Mouse (Mus musculus): ENCODE measurements around the gene Cyp2t4. TPM values are rescaled to one million over a fixed set of nuclear protein-coding genes. Genes with fewer than 3 reads are reported as not detected.

Gene Cyp2t4
- polyA plus RNA-seq, 1 experiment from 2014 or later, result 0.36 TPM

DNA sequence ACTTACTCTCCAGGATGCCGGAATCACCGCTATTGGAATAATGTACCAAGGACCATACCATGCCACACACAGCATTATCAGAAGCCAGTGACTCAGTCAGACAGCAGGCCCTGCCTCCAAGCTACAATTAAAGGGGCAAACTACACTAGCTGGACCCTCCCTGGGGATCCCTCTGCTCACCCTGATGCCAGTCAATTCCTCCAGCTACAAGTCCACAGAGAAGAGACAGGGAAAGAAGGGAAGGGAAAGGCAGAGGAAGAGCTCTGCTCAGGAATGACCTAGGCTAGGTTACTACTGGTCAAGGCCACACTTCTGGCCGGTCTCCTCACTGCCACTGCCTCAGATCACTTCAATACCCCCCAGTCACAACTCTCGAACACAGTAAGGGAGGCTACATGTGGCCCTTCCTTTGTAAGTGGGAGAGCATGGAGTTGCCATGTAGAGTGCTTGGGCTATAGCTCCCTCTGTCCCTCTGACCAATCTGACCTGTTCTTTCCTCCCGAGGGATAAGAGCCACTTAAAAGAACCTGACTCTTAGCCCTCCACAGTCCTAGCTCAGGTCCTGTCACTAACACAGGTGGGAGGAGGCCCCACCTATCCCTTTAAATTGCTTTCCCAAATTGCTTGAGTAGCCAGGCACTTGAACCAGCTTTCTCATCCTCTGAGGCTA lies 9.4 kb downstream of the Cyp2t4 start:
- Histone ChIP-seq H3K4me2 (peak overlapping the region; percentile 88), H3K9ac (replicated peaks) (peak overlapping the region; percentile 47), H3K9me3 (replicated peaks) (no peaks in the 10 kb centered on the region), H3K27ac (replicated peaks) (no peak overlapping the region), H3K4me1 (peaks cover 72% of the 10 kb centered on the region), H3K27me3 (replicated peaks) (no peaks in the 10 kb centered on the region), H3K36me3 (peaks cover 22% of the 10 kb centered on the region), H3K4me3 (replicated peaks) (peak overlapping the region; percentile 75; the same call in 1 of the 2 replicates)
- 81% methylated on average over 5 of the region's 5 CpGs for WGBS
- ATAC-seq (ENCODE audit: low FRiP score), result no peak

DNA sequence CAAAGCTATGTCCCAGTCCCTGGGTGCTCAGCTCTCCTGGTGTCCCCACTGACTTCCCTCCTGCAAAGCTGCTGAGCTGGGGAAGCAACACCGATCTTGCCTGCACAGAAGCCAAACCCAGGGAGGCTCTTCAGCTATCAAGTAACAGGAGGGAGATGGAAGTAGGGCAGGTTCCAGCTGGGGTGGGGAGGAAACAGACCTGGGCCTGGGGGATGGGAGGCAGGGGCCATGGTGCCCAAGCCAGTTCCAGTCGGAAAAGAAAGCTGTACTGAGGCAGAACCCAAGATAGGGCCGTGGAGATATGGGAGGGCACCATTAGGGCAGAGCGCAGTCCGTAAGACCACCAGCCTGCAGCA lies 9.9 kb downstream of the Cyp2t4 start:
- Histone ChIP-seq H3K9ac (replicated peaks) (peak overlapping the region; percentile 47), H3K4me3 (replicated peaks) (peak overlapping the region; percentile 75)

DNA sequence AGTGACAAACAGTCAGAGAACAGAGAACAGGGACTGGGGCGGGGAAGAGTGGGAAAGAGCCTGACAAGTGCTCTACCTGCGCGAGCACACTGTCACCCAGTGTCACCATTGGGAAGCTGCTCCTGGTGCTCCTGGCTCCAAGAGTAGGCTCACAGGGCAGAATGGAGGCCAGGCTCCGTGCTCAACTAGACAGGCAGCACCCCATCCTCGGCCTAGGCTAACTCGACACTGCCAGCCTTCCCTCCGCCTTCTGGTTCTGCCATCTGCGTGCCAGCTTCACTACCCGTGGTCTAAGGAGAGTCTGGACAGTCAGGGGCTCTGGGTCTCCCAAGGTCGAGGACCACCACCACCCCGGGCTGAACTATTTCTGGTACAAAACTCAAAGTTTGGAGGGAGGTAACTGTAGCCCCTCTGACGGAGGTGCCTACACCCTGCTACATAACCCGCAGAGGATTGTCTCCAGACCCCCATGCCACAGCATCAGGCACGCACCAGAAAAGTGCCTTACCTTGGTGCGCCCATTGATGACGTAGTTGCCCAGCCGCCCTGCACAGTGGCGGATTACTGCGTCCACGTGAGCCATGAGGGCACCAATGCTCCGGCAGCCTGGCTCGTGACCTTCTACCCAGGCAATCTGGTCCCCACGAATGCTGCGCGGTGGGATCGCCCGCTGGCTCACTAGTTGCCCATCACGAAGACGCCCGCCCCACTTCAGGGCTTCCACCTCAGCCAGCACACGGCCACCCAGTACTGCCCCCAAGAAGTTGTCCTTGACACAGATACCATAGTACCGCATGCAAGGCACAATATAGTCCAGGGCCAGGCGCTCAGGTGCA lies 10.8 kb downstream of the Cyp2t4 start:
- no peaks in the 10 kb centered on the region for H3K9me3 ChIP-seq (replicated peaks)
- 84% methylated on average over 33 of the region's 33 CpGs for WGBS
- no peak for ATAC-seq (ENCODE audit: low FRiP score)
- no peaks in the 10 kb centered on the region for H3K27me3 ChIP-seq (replicated peaks)
- H3K36me3 ChIP-seq, result peaks cover 9% of the 10 kb centered on the region; the same call in 1 of the 2 replicates
- H3K4me3 ChIP-seq (replicated peaks), result peak overlapping the region; percentile 75
- peaks cover 72% of the 10 kb centered on the region for H3K4me1 ChIP-seq
- peak overlapping the region; percentile 88 for H3K4me2 ChIP-seq
- no peak overlapping the region for H3K27ac ChIP-seq (replicated peaks)
- peak overlapping the region; percentile 84 for H3K9ac ChIP-seq (replicated peaks)

More for the DNA sequence above, 9.9 kb downstream of the Cyp2t4 start:
- H3K27me3 ChIP-seq (replicated peaks), result no peaks in the 10 kb centered on the region
- peaks cover 17% of the 10 kb centered on the region for H3K36me3 ChIP-seq
- H3K9me3 ChIP-seq (replicated peaks), result no peaks in the 10 kb centered on the region
- H3K4me1 ChIP-seq, result peaks cover 72% of the 10 kb centered on the region
- ATAC-seq (ENCODE audit: low FRiP score), result no peak
- WGBS, result 76% methylated on average over 5 of the region's 5 CpGs
- H3K27ac ChIP-seq (replicated peaks), result no peak overlapping the region
- H3K4me2 ChIP-seq, result peak overlapping the region; percentile 88

DNA sequence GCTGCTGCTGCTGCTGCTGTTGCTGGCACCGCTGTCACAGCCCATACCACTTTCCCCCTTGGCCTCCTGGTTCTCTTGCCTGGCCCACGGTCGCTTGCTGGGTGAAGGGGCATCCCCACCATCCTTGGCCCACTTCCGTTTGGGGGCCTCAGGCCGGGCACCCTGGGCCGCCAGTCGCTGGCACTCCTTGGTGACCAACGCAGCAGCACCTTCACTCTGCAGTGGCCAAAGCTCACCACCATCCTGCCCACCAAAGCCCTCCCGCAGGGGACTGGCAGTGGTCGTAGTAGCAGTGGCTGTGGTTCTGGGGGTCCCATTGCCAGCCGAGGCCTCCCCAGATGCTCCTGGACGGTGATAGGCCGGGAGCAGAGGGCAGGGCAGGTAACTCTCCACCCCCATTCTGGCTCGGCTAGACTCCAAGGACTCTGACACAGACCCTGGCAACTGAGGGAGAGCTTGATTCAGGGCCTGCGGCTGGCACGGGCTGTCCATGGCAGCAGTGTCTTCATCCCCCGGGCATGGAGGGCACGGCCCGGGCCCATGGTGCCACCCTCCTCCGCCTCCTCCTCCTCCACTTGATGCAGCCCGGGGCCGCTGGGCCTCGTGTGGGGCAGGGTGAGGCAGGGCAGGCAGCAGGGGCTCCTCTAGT lies 11.6 kb downstream of the Cyp2t4 start:
- 66% methylated on average over 23 of the region's 23 CpGs for WGBS
- peak overlapping the region; percentile 99; the same call in 1 of the 2 replicates for H3K27ac ChIP-seq (replicated peaks)

DNA sequence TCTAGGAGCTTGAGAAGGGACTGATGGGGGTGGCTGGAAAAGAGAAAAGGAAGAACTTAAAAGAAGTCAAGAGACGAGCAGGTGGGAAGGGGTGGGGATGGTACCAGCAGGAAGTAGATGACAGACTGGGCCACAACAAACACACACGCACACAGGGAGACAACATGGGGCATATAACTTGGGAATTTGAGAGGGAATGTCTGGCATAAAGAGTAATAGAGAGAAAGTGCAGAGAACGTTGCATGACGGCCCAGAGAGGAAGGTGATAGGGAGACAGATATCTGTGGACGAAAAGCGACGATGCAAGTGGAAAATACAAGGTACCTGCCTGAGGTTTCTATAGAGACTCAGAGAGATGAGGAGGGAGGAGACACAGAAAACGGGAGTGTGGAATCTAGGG lies 12.2 kb downstream of the Cyp2t4 start:
- H3K4me1 ChIP-seq, result peaks cover 60% of the 10 kb centered on the region
- 1% methylated on average over 8 of the region's 8 CpGs for WGBS
- peak overlapping the region; percentile 99 for H3K27ac ChIP-seq (replicated peaks)
- H3K4me3 ChIP-seq (replicated peaks), result peak overlapping the region; percentile 75
- peak overlapping the region; percentile 84 for H3K9ac ChIP-seq (replicated peaks)
- H3K27me3 ChIP-seq (replicated peaks), result no peaks in the 10 kb centered on the region
- no peak for ATAC-seq (ENCODE audit: low FRiP score)
- no peaks in the 10 kb centered on the region for H3K9me3 ChIP-seq (replicated peaks)
- H3K36me3 ChIP-seq, result peaks cover 10% of the 10 kb centered on the region; the same call in 1 of the 2 replicates
- H3K4me2 ChIP-seq, result peak overlapping the region; percentile 88

More for the DNA sequence above, 11.6 kb downstream of the Cyp2t4 start:
- H3K4me2 ChIP-seq, result peak overlapping the region; percentile 88
- peak overlapping the region; percentile 75 for H3K4me3 ChIP-seq (replicated peaks)
- H3K9me3 ChIP-seq (replicated peaks), result no peaks in the 10 kb centered on the region
- H3K9ac ChIP-seq (replicated peaks), result peak overlapping the region; percentile 84
- ATAC-seq (ENCODE audit: low FRiP score), result no peak
- peaks cover 5% of the 10 kb centered on the region; the same call in 1 of the 2 replicates for H3K36me3 ChIP-seq
- H3K27me3 ChIP-seq (replicated peaks), result no peaks in the 10 kb centered on the region
- peaks cover 66% of the 10 kb centered on the region for H3K4me1 ChIP-seq

DNA sequence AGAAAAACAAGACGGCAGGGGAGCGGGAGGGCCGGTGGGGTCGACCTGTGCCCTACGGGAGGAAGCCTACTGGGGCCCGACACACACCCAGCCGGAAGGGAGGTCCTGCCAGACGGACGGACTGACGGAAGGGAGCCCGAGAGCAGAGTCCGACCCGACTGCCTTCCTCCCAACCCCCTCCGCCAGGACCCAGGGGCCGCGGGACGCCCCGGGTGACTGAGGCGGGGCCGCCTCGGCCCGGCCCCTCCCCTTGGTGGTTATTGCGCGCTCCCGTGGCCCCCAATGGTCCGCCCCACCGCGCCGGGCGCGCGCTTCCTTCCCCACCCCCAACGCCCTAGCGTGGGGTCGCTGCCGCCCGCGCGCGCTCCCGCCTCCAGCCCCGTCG lies 12.7 kb downstream of the Cyp2t4 start:
- peaks cover 15% of the 10 kb centered on the region; the same call in 1 of the 2 replicates for H3K36me3 ChIP-seq
- peaks cover 55% of the 10 kb centered on the region for H3K4me1 ChIP-seq

DNA sequence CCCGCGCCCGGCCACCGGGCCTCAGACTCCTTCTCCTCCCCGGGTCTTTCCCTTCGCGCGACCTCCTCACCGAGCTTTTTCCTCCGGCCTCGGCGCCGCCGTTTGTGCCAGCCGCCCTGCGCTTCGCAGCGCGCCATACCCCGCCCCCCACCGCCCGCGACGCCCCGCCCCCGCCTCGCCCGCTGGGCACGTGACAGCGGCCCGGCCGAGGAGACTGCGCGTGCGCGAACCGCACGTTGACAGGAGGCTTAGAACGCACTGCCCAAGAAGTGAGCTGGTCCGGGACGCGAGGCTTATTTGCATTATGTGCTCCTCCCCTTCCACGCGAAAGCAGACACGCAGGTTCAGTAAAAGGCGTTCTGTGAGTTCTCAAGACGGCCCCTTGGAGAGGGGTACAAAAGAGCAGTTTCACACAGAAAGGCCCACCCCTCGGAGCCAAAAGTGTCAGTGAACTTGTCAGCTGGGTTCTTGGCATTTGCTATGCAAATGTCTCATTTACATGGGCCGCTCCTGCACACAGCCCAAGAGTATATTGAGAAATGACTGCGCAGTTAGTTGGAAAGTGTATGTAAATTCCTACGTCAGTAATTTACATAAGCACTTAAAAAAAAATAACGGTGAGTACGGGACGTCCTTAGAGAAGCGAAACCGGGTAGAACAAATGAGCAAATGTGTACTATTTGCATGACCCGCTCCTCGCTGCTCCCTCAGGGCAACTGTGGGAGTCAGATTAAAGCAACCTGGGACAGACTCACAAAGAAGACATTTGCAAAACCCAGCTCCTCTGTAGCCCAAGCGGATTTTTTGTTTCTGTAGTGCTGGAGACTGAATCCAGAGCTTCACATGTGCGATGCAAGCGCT lies 13.3 kb downstream of the Cyp2t4 start, which contains the start of gene Egln2:
Egln2 (minus strand) TSS at position 189 of the 861 bp plus-strand sequence.
- H3K9ac ChIP-seq (replicated peaks), result peak within 1 kb of the TSS; percentile 84
- peaks cover 49% of the 10 kb centered on the region for H3K4me1 ChIP-seq
- H3K4me2 ChIP-seq, result peak within 1 kb of the TSS; percentile 88
- H3K27ac ChIP-seq (replicated peaks), result peak within 1 kb of the TSS; percentile 99
- WGBS, result 2% methylated on average over 61 of the region's 61 CpGs
- H3K36me3 ChIP-seq, result peaks cover 16% of the 10 kb centered on the region
- H3K4me3 ChIP-seq (replicated peaks), result peak within 1 kb of the TSS; percentile 75
- peak; percentile 89 for ATAC-seq (ENCODE audit: low FRiP score)
- H3K9me3 ChIP-seq (replicated peaks), result no peaks in the 10 kb centered on the region
- H3K27me3 ChIP-seq (replicated peaks), result no peaks in the 10 kb centered on the region

More for the DNA sequence above, 12.7 kb downstream of the Cyp2t4 start:
- Histone ChIP-seq H3K9ac (replicated peaks) (peak overlapping the region; percentile 84), H3K9me3 (replicated peaks) (no peaks in the 10 kb centered on the region), H3K4me2 (peak overlapping the region; percentile 88), H3K27me3 (replicated peaks) (no peaks in the 10 kb centered on the region), H3K4me3 (replicated peaks) (peak overlapping the region; percentile 75), H3K27ac (replicated peaks) (peak overlapping the region; percentile 99)
- peak; percentile 68 for ATAC-seq (ENCODE audit: low FRiP score)
- 1% methylated on average over 35 of the region's 43 CpGs for WGBS

DNA sequence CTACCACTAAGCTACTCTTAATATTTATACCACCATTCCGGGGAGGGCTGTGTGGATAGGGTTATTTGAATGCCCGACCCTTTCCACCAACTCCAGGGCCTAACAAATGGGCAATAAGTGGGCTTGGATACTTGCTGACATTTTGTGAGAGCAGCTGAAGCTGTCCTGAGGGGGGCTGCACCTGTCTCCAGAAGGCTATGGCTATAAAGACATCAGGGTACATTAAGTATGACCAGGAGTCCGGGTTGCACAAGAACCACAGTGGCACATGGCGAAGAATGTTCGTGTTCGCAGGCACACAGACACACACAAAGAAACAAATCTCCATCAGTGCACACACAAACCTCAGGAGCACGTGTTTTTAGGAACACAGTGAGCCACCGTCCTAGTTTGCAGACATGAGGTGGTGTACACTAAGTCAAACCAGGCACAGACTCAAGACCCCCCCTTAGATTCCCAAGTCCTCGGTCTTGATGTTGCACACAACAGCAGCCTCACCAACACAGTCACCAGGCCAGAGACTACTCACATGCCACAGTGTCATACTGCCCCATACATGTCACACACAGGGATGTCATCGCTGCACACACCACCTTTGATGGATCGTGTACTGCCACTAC lies 14.1 kb downstream of the Cyp2t4 start:
- WGBS, result 71% methylated on average over 11 of the region's 11 CpGs
- Histone ChIP-seq H3K4me3 (replicated peaks) (peak overlapping the region; percentile 75), H3K9ac (replicated peaks) (peak overlapping the region; percentile 84), H3K9me3 (replicated peaks) (no peaks in the 10 kb centered on the region), H3K36me3 (peaks cover 22% of the 10 kb centered on the region), H3K4me2 (peak overlapping the region; percentile 88), H3K27me3 (replicated peaks) (no peaks in the 10 kb centered on the region), H3K4me1 (peaks cover 41% of the 10 kb centered on the region), H3K27ac (replicated peaks) (peak overlapping the region; percentile 99)
- ATAC-seq (ENCODE audit: low FRiP score), result no peak

DNA sequence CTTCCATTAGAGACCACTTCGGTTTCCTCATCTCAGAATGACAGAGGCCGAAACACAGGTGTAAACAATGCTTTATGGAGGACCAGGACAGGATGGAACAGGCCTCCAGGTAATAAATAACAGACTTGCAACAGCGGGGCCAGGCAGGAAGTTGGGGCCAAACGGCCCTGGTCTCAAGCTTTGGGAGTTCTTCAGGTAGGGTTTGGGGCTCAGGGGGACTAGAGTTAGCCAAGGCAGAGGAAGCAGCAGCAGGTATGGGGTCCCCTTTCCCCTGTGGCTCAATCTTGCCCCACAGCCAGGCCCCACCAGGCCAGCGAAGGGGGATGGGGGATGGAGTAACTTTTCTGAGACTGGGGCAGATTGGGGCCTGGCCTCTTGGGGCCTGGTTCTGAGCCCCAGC lies 14.9 kb downstream of the Cyp2t4 start:
- no peaks in the 10 kb centered on the region for H3K9me3 ChIP-seq (replicated peaks)
- 92% methylated on average over 5 of the region's 5 CpGs for WGBS
- H3K36me3 ChIP-seq, result peaks cover 30% of the 10 kb centered on the region
- ATAC-seq (ENCODE audit: low FRiP score), result no peak
- H3K27me3 ChIP-seq (replicated peaks), result no peaks in the 10 kb centered on the region
- H3K4me1 ChIP-seq, result peaks cover 34% of the 10 kb centered on the region
- H3K4me2 ChIP-seq, result no peak overlapping the region
- no peak overlapping the region for H3K27ac ChIP-seq (replicated peaks)
- no peak overlapping the region for H3K9ac ChIP-seq (replicated peaks)
- no peak overlapping the region for H3K4me3 ChIP-seq (replicated peaks)

DNA sequence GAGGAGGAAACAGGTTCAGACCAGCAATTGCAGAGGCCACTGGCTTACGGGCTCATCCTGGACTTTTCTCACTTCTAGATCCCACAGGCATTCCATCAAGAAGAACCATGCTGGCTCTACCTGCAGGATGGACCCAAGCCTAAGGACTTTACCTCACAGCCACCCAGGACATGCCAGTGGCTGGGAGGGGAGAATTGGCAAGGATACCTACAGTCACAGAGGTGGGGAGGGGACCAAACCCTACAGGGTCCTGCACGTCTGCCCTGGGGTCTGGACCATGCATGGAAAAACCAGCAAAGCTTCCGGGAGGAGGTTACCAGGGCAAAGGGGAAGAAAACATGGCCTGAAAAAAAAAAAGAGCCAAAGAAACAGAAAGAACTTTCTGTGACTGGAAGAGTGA lies 17.5 kb downstream of the Cyp2t4 start:
- no peak for ATAC-seq (ENCODE audit: low FRiP score)
- no peak overlapping the region for H3K9ac ChIP-seq (replicated peaks)
- no peak overlapping the region for H3K4me3 ChIP-seq (replicated peaks)
- WGBS, result 92% methylated on average over 3 of the region's 3 CpGs
- no peak overlapping the region for H3K27ac ChIP-seq (replicated peaks)
- H3K36me3 ChIP-seq, result peaks cover 51% of the 10 kb centered on the region
- H3K9me3 ChIP-seq (replicated peaks), result no peaks in the 10 kb centered on the region
- peaks cover 9% of the 10 kb centered on the region for H3K4me1 ChIP-seq
- H3K4me2 ChIP-seq, result no peak overlapping the region
- no peaks in the 10 kb centered on the region for H3K27me3 ChIP-seq (replicated peaks)

Measured in neural tube, embryonic 15.5 days (tissue).